Mouse (Mus musculus) liver, postnatal 0 days (tissue): ENCODE data around the gene Fryl. TPM values are rescaled to one million over a fixed set of nuclear protein-coding genes. Genes with fewer than 3 reads are reported as not detected.

Source experiments
- ATAC-seq: fragments of 200-750 bp; cut with Nextera tagmentation; 2 replicates; pipeline ENCODE4 v1.8.0; 2017; ENCODE audit warnings: mild to moderate bottlenecking, moderate library complexity
- DNase-seq: peaks from one replicate; pipeline ENCODE4 v3.0.0-alpha.2; 2016
- H3K27ac ChIP-seq: fragments of 300-500 bp; sonication (generic); 2 replicates; pipeline ENCODE4 v1.5.1; 2014; ENCODE audit warnings: antibody characterized with exemption, moderate library complexity, mild to moderate bottlenecking, low read depth
- H3K27me3 ChIP-seq: fragments of 300-500 bp; sonication (generic); 2 replicates; pipeline ENCODE4 v1.6.1; 2014; ENCODE audit warnings: low read length, control low read depth, mixed read lengths; ENCODE audit not compliant: insufficient read depth
- H3K36me3 ChIP-seq: fragments of 300-500 bp; sonication (generic); replicated peaks from 2 replicates; pipeline ENCODE4 v1.6.1; 2014; ENCODE audit warnings: mild to moderate bottlenecking, control low read depth, low read length, moderate library complexity, mixed read lengths; ENCODE audit not compliant: insufficient read depth
- H3K4me1 ChIP-seq: fragments of 300-500 bp; sonication (generic); 2 replicates; pipeline ENCODE4 v1.6.1; 2014; ENCODE audit warnings: antibody characterized with exemption, mild to moderate bottlenecking, control low read depth; ENCODE audit not compliant: insufficient read depth
- H3K4me2 ChIP-seq: fragments of 300-500 bp; sonication (generic); 2 replicates; pipeline ENCODE4 v1.6.1; 2014; ENCODE audit warnings: low read depth, mild to moderate bottlenecking, low read length, moderate library complexity, mixed read lengths
- H3K4me3 ChIP-seq: fragments of 300-500 bp; sonication (generic); 2 replicates; pipeline ENCODE4 v1.5.1; 2014; ENCODE audit warnings: low read depth, low read length
- H3K9ac ChIP-seq: fragments of 300-500 bp; sonication (generic); replicated peaks from 2 replicates; pipeline ENCODE4 v1.6.1; 2014; ENCODE audit warnings: mild to moderate bottlenecking, moderate library complexity
- H3K9me3 ChIP-seq: fragments of 300-500 bp; sonication (generic); 2 replicates; pipeline ENCODE4 v1.6.1; 2016; ENCODE audit warnings: mild to moderate bottlenecking, control low read depth, low read length, mixed read lengths
- CTCF ChIP-seq: sonication (generic); IDR thresholded peaks from 2 replicates; pipeline ENCODE4 v1.5.1; 2016; ENCODE audit warnings: antibody characterized with exemption, low read depth
- EP300 ChIP-seq: IDR thresholded peaks from 2 replicates; pipeline ENCODE4 v1.6.1; 2016; ENCODE audit warnings: antibody characterized with exemption, low read depth, mild to moderate bottlenecking
- WGBS: fragments of 180-500 bp; shearing (Covaris S2); extraction: QIAGEN DNeasy Blood & Tissue Kit; methylation state at CpG from one replicate; pipeline ENCODE4 v1.1.7; 2014; ENCODE audit not compliant: insufficient replicate concordance; 5-methylcytosine and 5-hydroxymethylcytosine counted together
- polyA plus RNA-seq: library from polyadenylated mRNA; unstranded; fragments of >200 nt; fragmentation: Nextera tagmentation; extraction: Ambion mirVana; gene quantifications from 2 replicates; pipeline ENCODE4 v1.2.1, GENCODE M21; 2015

The Fryl gene
- polyA plus RNA-seq, 1 experiment from 2014 or later: 25.8 TPM

DNA sequence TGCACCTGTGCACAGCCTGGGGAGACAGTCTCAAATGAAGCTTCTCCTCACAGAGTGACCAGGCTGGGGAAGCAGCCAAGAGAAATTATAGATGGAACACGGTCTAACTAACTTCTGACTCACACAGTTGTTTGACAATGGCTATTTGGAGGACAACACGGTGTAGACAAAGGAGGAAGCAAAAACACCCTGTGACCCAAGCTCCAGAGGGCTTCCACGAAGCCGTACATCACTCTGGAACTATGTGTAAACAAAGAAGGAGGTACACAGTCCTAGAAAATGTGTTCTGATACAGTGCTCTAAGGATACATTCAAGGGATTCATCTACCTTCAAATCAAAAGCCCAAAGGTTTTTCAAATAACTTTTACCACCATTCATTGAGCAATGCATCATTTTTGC lies 71.0 kb downstream of the Fryl start:
- DNase-seq: no peak
- H3K4me3 ChIP-seq: no peak overlapping the region
- no peak overlapping the region for H3K4me2 ChIP-seq
- H3K9ac ChIP-seq: no peak overlapping the region
- no peaks in the 10 kb centered on the region for H3K9me3 ChIP-seq
- WGBS: 57% methylated on average over 4 of the region's 4 CpGs
- H3K4me1 ChIP-seq: peaks cover 25% of the 10 kb centered on the region; the same call in 1 of the 2 replicates
- no peaks in the 10 kb centered on the region for H3K27me3 ChIP-seq
- peak; percentile 63 for ATAC-seq
- TF ChIP-seq CTCF: no peak
- TF ChIP-seq EP300: no peak
- peaks cover 13% of the 10 kb centered on the region for H3K36me3 ChIP-seq
- H3K27ac ChIP-seq: no peak overlapping the region

DNA sequence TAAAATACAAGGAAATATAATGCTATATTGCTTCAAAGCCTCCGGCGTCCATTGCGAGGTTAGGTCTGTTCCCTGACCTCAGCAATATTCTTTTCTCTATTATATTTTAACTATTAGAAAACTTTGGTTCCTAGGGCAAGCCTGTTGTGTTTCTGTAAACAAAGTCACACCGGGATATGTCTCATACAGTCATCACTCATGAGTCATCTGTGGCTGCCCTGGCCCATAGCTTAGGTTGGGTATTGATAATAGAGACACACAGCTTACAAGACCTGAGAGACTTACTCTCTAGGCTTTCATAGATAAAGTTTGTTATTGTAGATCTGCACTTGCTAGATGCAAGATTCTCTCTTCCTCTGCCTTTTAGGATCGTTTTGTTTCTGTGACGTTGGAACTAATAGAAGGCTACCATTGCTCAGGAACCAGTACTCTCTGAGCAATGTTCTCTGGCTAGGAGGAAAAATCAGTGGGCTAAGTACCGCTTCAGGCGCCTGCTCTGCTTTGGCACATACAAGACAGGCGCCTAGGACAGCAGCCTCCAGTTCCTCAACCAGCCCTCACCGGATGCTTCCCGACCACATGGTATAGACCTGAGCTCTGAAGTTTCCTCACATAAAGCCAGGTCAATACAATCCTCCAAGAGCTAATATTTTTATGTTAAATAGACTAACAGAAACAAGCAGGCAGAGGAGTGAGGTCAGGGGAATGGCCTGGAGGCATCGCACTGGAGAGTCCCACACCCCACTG lies 73.5 kb downstream of the Fryl start:
- H3K36me3 ChIP-seq: peaks cover 13% of the 10 kb centered on the region

DNA sequence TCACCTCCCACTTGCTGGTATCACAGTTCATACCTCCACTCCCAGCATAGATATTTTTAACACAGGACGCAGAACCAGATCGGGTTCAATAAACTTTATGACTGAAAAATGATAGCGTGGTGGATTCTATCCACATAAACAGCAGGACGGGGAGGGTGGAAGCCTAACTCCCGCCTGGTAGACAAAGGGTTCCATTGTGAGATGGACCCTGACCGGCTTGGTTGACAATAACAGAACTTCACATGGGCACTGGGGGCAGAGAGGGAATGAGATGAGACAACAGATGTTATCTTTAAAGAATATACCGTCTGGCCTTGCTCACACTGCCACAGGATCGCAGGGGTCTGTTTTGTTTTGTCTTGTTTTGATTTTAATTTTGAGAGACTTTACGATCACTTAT lies 74.2 kb downstream of the Fryl start:
- no peak overlapping the region for H3K4me2 ChIP-seq
- H3K4me1 ChIP-seq: peaks cover 13% of the 10 kb centered on the region
- DNase-seq (no peak), ATAC-seq (no peak)
- H3K9ac ChIP-seq: no peak overlapping the region
- no peak overlapping the region for H3K4me3 ChIP-seq
- WGBS: 83% methylated on average over 9 of the region's 9 CpGs
- no peaks in the 10 kb centered on the region for H3K9me3 ChIP-seq
- no peak overlapping the region for H3K27ac ChIP-seq
- no peaks in the 10 kb centered on the region for H3K27me3 ChIP-seq
- TF ChIP-seq CTCF (no peak), EP300 (no peak)
- H3K36me3 ChIP-seq: peaks cover 15% of the 10 kb centered on the region; the same call in 1 of the 2 replicates

More for the DNA sequence above, 73.5 kb downstream of the Fryl start:
- H3K4me2 ChIP-seq: no peak overlapping the region
- ATAC-seq: no peak; the same call in 1 of the 2 replicates
- TF ChIP-seq EP300 (no peak), CTCF (no peak)
- H3K4me1 ChIP-seq: peaks cover 16% of the 10 kb centered on the region
- DNase-seq: no peak
- no peak overlapping the region for H3K4me3 ChIP-seq
- H3K27me3 ChIP-seq: no peaks in the 10 kb centered on the region
- H3K9ac ChIP-seq: no peak overlapping the region
- 84% methylated on average over 12 of the region's 12 CpGs for WGBS
- no peaks in the 10 kb centered on the region for H3K9me3 ChIP-seq
- H3K27ac ChIP-seq: no peak overlapping the region

- no peaks in the 10 kb centered on the region; the same call in 1 of the 2 replicates for H3K4me1 ChIP-seq
- H3K4me3 ChIP-seq: no peak overlapping the region
- H3K27me3 ChIP-seq: no peaks in the 10 kb centered on the region
- TF ChIP-seq EP300 (no peak), CTCF (no peak)
- no peaks in the 10 kb centered on the region for H3K9me3 ChIP-seq
- peaks cover 7% of the 10 kb centered on the region; the same call in 1 of the 2 replicates for H3K36me3 ChIP-seq
- no peak overlapping the region for H3K27ac ChIP-seq
- H3K9ac ChIP-seq: no peak overlapping the region
- 84% methylated on average over 4 of the region's 4 CpGs for WGBS
- DNase-seq (no peak), ATAC-seq (no peak)
- no peak overlapping the region for H3K4me2 ChIP-seq
These were observed 80.1 kb downstream of the Fryl start for GRCm38 (mm10) chr5:73176294-73176693.

DNA sequence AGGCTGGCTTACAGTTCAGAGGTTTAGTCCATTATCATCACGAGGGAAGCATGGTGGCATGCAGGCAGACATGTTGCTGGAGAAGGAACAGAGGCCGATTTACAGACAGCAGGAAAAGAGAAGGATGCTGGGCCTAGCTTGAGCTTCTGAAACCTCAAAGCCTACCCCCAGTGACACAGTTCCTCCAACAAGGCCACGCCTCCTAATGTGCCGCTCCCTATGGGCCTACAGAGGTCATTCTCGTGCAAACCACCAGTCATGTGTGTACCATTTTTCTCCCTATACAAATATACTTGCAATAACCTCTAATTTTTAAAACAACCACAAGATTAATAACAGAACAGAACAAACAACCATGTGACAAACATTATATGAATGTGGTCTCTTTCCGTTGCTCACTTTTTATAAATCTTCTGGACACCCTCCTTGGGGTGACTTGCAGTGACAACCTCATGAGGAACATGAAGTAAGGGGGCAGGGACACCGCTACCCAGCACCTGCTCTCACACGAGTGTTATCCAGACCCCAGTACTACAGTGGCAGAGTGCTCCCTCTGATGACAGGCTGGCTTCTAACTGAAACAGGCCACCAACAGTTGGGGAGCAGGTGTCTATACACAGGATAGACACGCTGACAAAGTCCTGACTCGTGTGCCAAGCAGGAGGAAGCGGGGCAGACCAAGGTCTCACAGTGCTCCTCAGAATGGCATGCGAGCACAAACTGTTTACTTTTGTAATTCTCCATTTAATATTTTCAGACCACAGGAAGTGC lies 80.9 kb downstream of the Fryl start:
- Histone ChIP-seq H3K4me2 (no peak overlapping the region), H3K9ac (no peak overlapping the region), H3K9me3 (no peaks in the 10 kb centered on the region), H3K27ac (no peak overlapping the region), H3K4me3 (no peak overlapping the region), H3K4me1 (no peaks in the 10 kb centered on the region; the same call in 1 of the 2 replicates), H3K27me3 (no peaks in the 10 kb centered on the region), H3K36me3 (peaks cover 7% of the 10 kb centered on the region; the same call in 1 of the 2 replicates)
- TF ChIP-seq CTCF (no peak), EP300 (no peak)
- DNase-seq (no peak), ATAC-seq (no peak)
- WGBS: 90% methylated on average over 12 of the region's 12 CpGs

- no peak for DNase-seq
These were observed 84.4 kb downstream of the Fryl start for GRCm38 (mm10) chr5:73171876-73172480.

More at GRCm38 (mm10) chr5:73171876-73172480, 84.4 kb downstream of the Fryl start:
- Histone ChIP-seq H3K27me3 (no peaks in the 10 kb centered on the region), H3K4me1 (peaks cover 9% of the 10 kb centered on the region; the same call in 1 of the 2 replicates), H3K27ac (no peak overlapping the region), H3K9me3 (no peaks in the 10 kb centered on the region), H3K4me2 (no peak overlapping the region), H3K9ac (no peak overlapping the region), H3K4me3 (no peak overlapping the region), H3K36me3 (no peaks in the 10 kb centered on the region)
- 84% methylated on average over 12 of the region's 12 CpGs for WGBS
- no peak for ATAC-seq
- TF ChIP-seq EP300 (no peak), CTCF (no peak)
